Mouse (Mus musculus): ENCODE data around the gene Trim44.

The Trim44 gene

GRCm38 (mm10) chr2:102406324-102407304 is 1.0 kb downstream of the Trim44 start:
- DNase-seq (ENCODE audit: low read depth) = no peak

DNA sequence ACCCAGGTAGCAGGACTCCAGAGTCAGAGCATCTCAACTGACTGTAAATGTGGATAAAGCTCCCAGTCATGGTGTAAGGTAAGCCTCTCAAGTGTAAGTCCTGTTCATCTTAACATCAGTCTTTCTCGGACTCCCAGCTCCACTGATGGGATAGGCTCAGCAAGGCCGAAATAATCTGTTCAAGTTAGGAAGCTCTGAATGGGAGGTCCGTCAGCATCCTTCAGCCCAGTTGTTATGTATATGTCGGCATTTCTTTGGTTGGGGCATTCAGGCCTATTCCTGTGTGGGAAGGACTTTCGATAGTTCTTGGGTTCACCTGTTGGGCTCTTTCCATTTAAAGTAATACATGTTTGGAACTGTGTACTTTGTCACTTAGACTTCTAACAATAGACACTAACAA is 3.6 kb downstream of the Trim44 start:
- DNase-seq (ENCODE audit: low read depth) = no peak

DNA sequence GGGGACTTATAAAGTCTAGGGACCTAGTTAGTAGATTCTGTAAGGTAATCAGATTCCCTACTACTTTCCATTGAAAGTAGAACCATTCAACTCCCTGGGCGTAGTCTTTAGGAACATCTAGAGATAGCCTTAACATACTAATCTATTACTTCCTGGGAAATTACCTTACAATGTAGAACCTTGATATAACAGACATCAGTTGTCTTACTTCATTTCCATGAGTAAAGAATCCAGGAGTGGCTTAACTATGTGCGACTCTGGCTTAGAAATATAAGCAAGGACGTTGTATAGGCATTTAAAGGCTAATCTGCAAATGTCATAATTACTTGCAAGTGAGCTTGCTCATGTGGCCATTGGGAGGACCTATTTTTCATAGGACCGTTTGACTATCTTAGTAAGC is 4.3 kb downstream of the Trim44 start:
- peak; percentile 7 for DNase-seq (ENCODE audit: low read depth)

DNA sequence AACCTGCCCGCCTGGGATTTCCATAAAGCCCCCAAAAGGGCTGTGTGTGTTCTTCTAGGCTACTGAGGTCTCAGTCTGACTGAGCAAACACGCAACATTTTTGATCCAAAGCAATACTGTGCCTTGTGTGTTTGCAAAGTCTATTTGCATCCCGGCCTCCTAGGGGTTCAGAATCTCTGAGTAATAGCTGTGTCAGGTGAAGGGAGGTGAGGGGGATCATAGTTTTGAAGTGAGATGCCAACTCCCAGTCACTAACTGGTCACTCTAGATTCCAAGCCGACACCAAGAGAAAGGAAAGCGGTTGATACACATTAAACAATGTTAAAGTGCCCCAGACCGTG is 6.3 kb downstream of the Trim44 start:
- no peak for DNase-seq (ENCODE audit: low read depth)

DNA sequence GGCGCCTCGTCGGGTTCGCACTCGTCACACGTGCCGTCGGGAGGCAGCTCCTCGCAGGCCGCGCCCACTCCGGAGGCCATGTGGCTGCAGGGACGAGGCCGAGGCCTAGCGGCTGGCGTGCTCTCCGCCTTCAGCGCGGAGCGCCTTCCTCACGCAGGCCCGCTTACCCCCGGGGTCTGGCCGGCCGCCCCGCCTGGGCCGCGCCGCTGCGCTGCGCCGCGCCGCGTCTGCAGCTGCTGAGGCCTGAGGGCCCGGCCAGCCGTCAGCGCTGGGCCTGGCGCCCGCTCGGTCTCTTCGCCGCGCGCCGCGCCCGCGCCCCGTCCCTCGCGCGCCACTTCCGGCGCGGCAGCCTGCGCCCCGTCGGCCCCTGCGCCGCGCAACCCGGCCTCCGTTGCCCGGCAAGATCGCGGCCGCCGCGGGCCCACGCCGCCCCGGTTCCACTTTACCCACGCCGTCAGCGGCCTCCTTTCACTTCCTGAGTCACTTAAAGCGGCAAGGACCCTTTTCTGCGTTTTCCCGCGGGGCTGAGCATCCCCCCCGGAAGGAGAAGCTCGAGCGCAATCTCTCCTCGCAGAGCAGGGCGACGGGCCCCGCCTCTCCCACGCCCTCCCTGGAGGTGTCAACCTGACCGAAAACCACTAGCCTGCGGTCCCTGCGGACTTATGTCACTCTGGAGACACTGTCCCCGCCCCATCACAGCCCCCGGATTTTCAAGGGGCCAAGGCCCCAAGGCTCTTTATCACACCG is 6.8 kb downstream of the Trim44 start:
- DNase-seq (ENCODE audit: low read depth) = peak; percentile 85

DNA sequence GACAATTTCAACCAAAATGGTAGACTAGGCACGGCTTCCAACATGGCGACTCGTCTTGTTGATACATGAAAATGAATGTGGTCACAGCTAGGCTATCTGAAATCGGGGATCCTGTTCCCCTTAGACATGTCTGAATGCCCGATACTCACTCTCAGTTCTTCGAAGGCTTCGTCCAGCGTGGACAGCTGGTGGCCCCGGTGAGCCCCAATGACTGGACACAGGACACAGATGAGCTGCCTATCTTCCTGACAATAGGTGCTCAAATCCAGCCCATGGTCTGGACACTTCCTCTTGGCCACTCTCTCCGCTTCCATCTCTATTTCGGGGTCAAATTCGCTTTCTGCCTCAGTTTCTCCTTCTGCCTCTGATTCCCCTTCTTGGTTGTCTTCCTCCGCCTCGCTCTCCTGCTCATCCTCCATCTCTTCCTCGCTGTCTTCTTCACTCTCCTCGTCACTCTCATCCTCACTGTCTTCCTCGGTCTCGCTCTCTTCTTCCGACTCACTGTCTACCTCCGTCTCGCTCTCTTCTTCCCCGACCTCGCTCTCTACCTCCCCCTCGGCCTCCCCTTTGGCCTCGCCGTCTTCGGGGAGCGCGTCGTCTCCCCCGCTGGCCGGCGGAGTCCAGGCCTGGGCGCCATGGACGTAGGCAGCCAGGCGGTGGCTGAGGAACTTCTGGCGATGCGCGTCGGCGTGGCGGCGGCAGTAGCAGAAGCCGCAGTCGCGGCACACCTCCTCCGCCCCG is 7.6 kb downstream of the Trim44 start:
- peak; percentile 17 for DNase-seq (ENCODE audit: low read depth)

- no peak for DNase-seq (ENCODE audit: low read depth)
Observed at GRCm38 (mm10) chr2:102396493-102396892, 11.1 kb downstream of the Trim44 start.

DNA sequence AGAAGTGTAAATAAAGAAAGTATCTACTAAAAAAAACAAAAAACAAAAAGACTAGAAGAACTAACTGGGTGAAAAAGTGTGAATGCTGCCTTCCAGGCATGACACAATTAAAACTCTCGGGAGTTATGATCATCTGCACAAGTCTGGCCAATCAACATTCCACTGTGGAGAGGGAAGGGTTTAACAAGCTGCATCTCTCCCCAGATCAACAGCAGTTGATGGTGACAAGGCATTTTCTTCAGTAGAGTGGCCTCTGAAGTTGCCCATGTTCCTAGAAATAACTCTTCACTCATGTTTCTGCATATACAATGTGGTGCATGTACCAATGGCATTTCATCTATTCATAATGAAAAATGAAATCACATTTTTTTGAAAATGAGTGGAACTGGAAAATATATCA is 14.2 kb downstream of the Trim44 start:
- no peak for DNase-seq (ENCODE audit: low read depth)

DNA sequence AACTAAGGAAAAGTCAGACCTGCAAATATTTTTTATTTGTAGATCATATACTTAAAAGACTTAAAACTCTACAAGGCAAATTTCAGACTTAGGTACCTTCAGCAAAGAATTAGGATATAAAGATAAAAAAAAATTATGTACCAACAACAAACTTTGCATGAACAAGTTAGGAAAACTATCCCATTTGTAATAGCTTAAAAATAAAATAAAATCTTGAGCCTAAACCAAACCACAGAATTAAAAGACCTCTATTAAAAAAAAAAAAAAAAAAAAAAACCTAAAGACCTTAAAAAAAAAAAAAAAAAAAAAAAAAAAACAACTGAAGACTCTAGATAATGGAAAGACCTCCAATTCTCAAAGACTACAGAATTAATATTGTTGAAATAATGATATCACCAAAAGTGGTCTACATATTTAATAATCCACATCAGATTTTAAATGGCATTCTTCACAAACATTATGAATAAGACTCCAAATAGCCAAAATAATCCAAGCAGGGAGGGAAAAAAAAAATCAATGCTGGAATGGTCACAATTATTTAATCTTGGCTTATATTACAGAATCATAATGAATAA is 22.2 kb downstream of the Trim44 start:
- no peak for DNase-seq (ENCODE audit: low read depth)

- peak; percentile 16 for DNase-seq (ENCODE audit: low read depth)
Observed at GRCm38 (mm10) chr2:102384496-102384895, 23.1 kb downstream of the Trim44 start.

DNA sequence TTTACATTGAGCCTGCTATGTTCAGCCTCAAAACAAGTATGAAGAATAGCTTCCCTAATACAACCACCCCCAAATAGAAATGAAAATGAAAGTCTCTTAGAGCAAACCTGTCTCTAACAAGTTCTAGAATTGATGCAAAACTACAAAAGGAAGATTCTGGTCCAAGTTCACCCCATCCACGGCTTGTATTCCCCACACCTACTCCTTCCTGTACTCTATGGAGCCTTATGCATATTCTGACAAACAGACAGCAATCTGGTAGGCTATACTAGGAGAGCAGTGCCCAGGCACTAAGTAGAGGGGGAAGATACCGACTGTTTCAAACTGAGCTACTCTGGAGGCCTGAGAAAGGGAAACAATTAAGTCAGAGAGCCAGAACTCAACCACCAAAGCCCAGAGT is 23.6 kb downstream of the Trim44 start:
- peak; percentile 45 for DNase-seq (ENCODE audit: low read depth)

DNA sequence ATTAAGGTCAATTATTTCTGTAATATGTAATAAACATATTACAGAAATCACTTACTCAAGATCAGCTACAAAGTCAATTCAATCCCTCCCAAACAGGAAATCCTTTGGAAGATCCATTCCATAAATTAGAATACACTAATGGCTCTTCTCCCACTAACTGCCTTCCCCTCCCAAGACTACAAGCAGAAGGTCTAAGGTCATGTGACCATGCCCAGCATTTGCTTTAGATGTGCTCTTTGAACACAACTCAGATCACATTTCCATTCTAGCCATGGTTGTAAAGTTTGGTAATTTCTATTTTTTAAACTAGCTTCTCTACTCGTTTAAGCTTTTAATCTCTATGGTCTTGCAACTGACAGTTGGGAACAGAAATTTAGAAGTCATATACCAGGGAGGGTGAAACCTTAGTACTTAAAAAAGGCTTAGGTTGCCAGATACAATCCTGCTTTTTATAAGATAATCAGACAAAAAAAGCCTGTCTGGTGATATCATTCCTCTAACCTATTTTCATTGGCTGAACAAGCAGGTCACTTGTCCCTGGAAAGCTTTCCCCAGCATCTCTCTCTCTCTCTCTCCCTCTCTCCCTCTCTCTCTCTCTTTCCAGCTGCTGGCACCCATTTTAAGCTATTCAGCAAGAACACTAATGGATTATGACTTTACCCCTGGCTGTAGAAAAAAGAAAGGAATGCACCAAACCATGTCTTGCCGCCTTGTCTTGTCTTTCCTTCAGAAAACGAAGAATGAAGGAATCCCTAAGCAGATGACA is 24.4 kb downstream of the Trim44 start:
- DNase-seq (ENCODE audit: low read depth) = peak; percentile 3

GRCm38 (mm10) chr2:102382519-102382918 is 25.1 kb downstream of the Trim44 start:
- peak; percentile 21 for DNase-seq (ENCODE audit: low read depth)

GRCm38 (mm10) chr2:102380581-102380980 is 27.0 kb downstream of the Trim44 start:
- no peak for DNase-seq (ENCODE audit: low read depth)

- DNase-seq (ENCODE audit: low read depth) = no peak
Observed at GRCm38 (mm10) chr2:102378928-102379327, 28.7 kb downstream of the Trim44 start.

DNA sequence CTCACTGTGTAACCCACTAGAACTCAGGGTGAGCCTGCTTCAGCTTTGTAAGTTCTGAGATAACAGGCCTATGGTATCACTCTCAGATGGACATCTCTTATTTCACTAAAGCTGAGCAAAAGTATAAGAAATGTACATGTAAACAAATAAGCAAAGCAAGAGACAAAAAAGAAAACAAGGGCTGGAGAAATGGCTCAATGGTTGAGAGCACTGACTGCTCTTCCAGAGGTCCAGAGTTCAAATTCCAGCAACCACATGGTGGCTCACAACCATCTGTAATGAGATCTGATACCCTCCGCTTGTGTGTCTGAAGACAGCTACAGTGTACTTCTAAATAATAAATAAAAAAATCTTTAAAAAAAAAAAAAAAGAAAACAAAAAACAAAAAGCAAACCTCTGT is 29.2 kb downstream of the Trim44 start:
- no peak for DNase-seq (ENCODE audit: low read depth)

- DNase-seq (ENCODE audit: low read depth) = no peak
Observed at GRCm38 (mm10) chr2:102377370-102377769, 30.3 kb downstream of the Trim44 start.

DNA sequence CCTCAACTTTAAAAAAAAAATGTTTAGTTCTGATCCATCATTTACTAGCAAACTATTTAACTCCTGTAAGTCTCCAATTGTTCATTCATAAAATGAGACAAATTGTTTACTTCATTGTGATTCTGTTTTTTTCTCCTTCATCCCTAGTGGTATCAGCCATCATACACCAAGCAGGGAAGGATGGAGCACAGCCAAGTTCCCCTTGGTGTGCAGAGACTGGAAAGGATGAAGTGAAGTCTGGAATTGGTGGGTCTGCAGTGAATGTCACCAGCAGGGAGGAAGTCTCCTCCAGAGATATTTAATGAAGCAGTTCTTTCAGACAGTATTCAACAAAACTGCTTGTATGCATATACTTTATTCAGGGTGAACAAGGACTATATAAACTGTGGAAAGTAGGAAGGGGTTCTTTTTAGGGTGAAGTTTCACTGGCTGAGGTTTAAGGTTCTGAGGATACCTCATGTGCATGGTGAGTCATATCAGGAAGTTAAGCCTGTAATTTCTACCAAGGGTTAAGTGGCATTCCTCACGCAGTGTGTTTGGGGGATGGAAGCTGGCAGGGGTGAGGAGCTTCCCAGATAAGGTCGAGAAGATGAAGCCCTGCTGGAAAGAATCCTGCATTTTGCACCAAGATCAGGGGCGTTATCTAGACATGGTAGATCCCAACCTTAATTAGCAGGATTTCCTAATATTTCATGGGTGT is 34.1 kb downstream of the Trim44 start:
- DNase-seq (ENCODE audit: low read depth) = no peak

GRCm38 (mm10) chr2:102372690-102373089 is 34.9 kb downstream of the Trim44 start:
- DNase-seq (ENCODE audit: low read depth) = no peak

GRCm38 (mm10) chr2:102371332-102371731 is 36.3 kb downstream of the Trim44 start:
- no peak for DNase-seq (ENCODE audit: low read depth)

Measured in induced T-regulatory cell, adult 2 months (primary cell).